Mouse (Mus musculus) CH12.LX (cell line): ENCODE data around the gene Spata31d1b. TPM values are rescaled to one million over a fixed set of nuclear protein-coding genes. Genes with fewer than 3 reads are reported as not detected.

Experiments used
- DNase-seq: peaks from one replicate; pipeline ENCODE4 v3.0.0-alpha.2; 2013; ENCODE audit errors: extremely low read depth
- H3K27ac ChIP-seq: 2 replicates; pipeline ENCODE4 v1.5.1; 2012; ENCODE audit warnings: low read depth, mild to moderate bottlenecking, control low read depth, moderate library complexity; ENCODE audit not compliant: insufficient read depth
- H3K27me3 ChIP-seq: replicated peaks from 2 replicates; pipeline ENCODE3; 2012; ENCODE audit warnings: inconsistent platforms
- H3K36me3 ChIP-seq, 2 experiments: replicated peaks in 1 of 2; 2 replicates each; pipeline versions ENCODE3 to v1.6.1; 2012; ENCODE audit warnings: inconsistent platforms in 1 of 2, low read length in 1 of 2, mild to moderate bottlenecking in 1 of 2, mixed read lengths in 1 of 2, moderate library complexity in 1 of 2; ENCODE audit not compliant: control insufficient read depth in 1 of 2, insufficient read depth in 1 of 2
- H3K4me1 ChIP-seq, 2 experiments: 2 replicates each; pipeline ENCODE4 v1.6.1; 2012; ENCODE audit warnings: inconsistent platforms in 1 of 2, moderate library complexity in 1 of 2; ENCODE audit not compliant: insufficient read depth in 2 of 2, control insufficient read depth in 1 of 2
- H3K4me2 ChIP-seq: 2 replicates; pipeline ENCODE4 v1.6.1; 2012; ENCODE audit warnings: low read depth, mild to moderate bottlenecking, control low read depth; ENCODE audit not compliant: poor library complexity, insufficient read depth, severe bottlenecking
- H3K4me3 ChIP-seq, 3 experiments: fragments of 150-350 bp in 1 of 3; sonication (generic) in 1 of 3; replicated peaks in 1 of 3; 2 replicates each; pipeline versions ENCODE3 to v1.5.1; 2011 to 2012; ENCODE audit warnings: low read depth in 2 of 3, low read length in 2 of 3, mild to moderate bottlenecking in 2 of 3, moderate library complexity in 2 of 3, control low read depth in 1 of 3, improper control_type of control experiment in 1 of 3, inconsistent platforms in 1 of 3, mixed read lengths in 1 of 3; ENCODE audit not compliant: poor library complexity in 1 of 3
- H3K79me2 ChIP-seq: replicated peaks from 2 replicates; pipeline ENCODE4 v1.6.1; 2012; ENCODE audit warnings: mild to moderate bottlenecking, moderate library complexity; ENCODE audit not compliant: control insufficient read depth, poor library complexity, insufficient read depth, severe bottlenecking; ENCODE audit errors: extremely low read depth
- H3K9ac ChIP-seq: 2 replicates; pipeline ENCODE4 v1.6.1; 2012; ENCODE audit warnings: low read depth, mild to moderate bottlenecking, control low read depth, moderate library complexity; ENCODE audit not compliant: insufficient read depth
- H3K9me3 ChIP-seq: replicated peaks from 2 replicates; pipeline ENCODE3; 2012; ENCODE audit warnings: low read length, inconsistent platforms, mixed read lengths
- BHLHE40 ChIP-seq: IDR thresholded peaks from 2 replicates; pipeline ENCODE4 v1.6.1; 2011; ENCODE audit warnings: mild to moderate bottlenecking, low read depth, low read length, improper control_type of control experiment
- CHD1 ChIP-seq: IDR thresholded peaks from 2 replicates; pipeline ENCODE4 v1.6.1; 2012; ENCODE audit warnings: low read depth, low read length, improper control_type of control experiment, inconsistent platforms
- EP300 ChIP-seq: IDR thresholded peaks from 2 replicates; pipeline ENCODE4 v1.6.1; 2011; ENCODE audit warnings: low read length, improper control_type of control experiment
- GABPA ChIP-seq: IDR thresholded peaks from 2 replicates; pipeline ENCODE4 v1.6.1; 2012; ENCODE audit warnings: low read depth, low read length, improper control_type of control experiment, inconsistent platforms; ENCODE audit not compliant: insufficient replicate concordance
- IRF4 ChIP-seq: IDR thresholded peaks from 2 replicates; pipeline ENCODE4 v1.6.1; 2014; ENCODE audit warnings: low read depth, mild to moderate bottlenecking, inconsistent platforms, low read length, improper control_type of control experiment
- JUND ChIP-seq: conservative IDR thresholded peaks from 2 replicates; pipeline ENCODE4 v1.6.1; 2011; ENCODE audit warnings: low read depth, low read length, improper control_type of control experiment
- MAFK ChIP-seq: IDR thresholded peaks from 2 replicates; pipeline ENCODE4 v1.6.1; 2011; ENCODE audit warnings: low read length, improper control_type of control experiment; ENCODE audit not compliant: insufficient replicate concordance
- MAX ChIP-seq: IDR thresholded peaks from 2 replicates; pipeline ENCODE4 v1.6.1; 2011; ENCODE audit warnings: low read length, improper control_type of control experiment
- MXI1 ChIP-seq: IDR thresholded peaks from 2 replicates; pipeline ENCODE4 v1.6.1; 2011; ENCODE audit warnings: mild to moderate bottlenecking, low read depth, low read length, improper control_type of control experiment
- PAX5 ChIP-seq: IDR thresholded peaks from 2 replicates; pipeline ENCODE4 v1.6.1; 2012; ENCODE audit warnings: low read length, inconsistent platforms, mixed read lengths
- POLR2AphosphoS2 ChIP-seq: IDR thresholded peaks from 2 replicates; pipeline ENCODE4 v1.6.1; 2011; ENCODE audit warnings: low read depth, low read length, improper control_type of control experiment
- SIN3A ChIP-seq: IDR thresholded peaks from 2 replicates; pipeline ENCODE4 v1.6.1; 2012; ENCODE audit warnings: low read length, improper control_type of control experiment, inconsistent platforms
- SMC3 ChIP-seq: IDR thresholded peaks from 2 replicates; pipeline ENCODE4 v1.6.1; 2011; ENCODE audit warnings: low read depth, low read length, improper control_type of control experiment
- TBP ChIP-seq: conservative IDR thresholded peaks from 2 replicates; pipeline ENCODE4 v1.6.1; 2011; ENCODE audit warnings: low read depth, low read length, improper control_type of control experiment
- TCF12 ChIP-seq: IDR thresholded peaks from 2 replicates; pipeline ENCODE4 v1.6.1; 2014; ENCODE audit warnings: low read depth, mild to moderate bottlenecking, inconsistent platforms, low read length, improper control_type of control experiment
- UBTF ChIP-seq: IDR thresholded peaks from 2 replicates; pipeline ENCODE4 v1.6.1; 2012; ENCODE audit warnings: low read depth, mild to moderate bottlenecking, inconsistent platforms, low read length, improper control_type of control experiment, moderate library complexity
- USF1 ChIP-seq: IDR thresholded peaks from 2 replicates; pipeline ENCODE4 v1.6.1; 2014; ENCODE audit warnings: low read depth, mild to moderate bottlenecking, inconsistent platforms, low read length, improper control_type of control experiment
- ZC3H11A ChIP-seq: IDR thresholded peaks from 2 replicates; pipeline ENCODE4 v1.6.1; 2012; ENCODE audit warnings: low read depth, mild to moderate bottlenecking, inconsistent platforms, low read length, improper control_type of control experiment
- ZNF384 ChIP-seq: IDR thresholded peaks from 2 replicates; pipeline ENCODE4 v1.6.1; 2012; ENCODE audit warnings: low read depth, low read length, improper control_type of control experiment, inconsistent platforms
- dilution Hi-C: fragments of 300-500 bp; cut with MboI; formaldehyde crosslinking; loops from 2 replicates; pipeline ENCODE4 v1.14.3; 2020; ENCODE audit warnings: low sequenced_read_pairs; ENCODE audit not compliant: extremely low pct_unique_long_range_greater_than_20kb, extremely low pct_ligation_motif_present
- in situ Hi-C: fragments of 300-500 bp; cut with MboI; formaldehyde crosslinking; loops from 3 replicates; pipeline ENCODE4 v1.14.3; 2019; ENCODE audit warnings: low sequenced_read_pairs, low pct_ligation_motif_present, low pct_unique_long_range_greater_than_20kb, mixed read lengths
- polyA plus RNA-seq: library from polyadenylated mRNA; unstranded; fragments of >175 nt; gene quantifications from 2 replicates; pipeline ENCODE4 v1.2.1, GENCODE M21; 2012; ENCODE audit warnings: low read depth; ENCODE audit not compliant: insufficient read length
- total RNA-seq, 2 experiments: library from RNA; depleted of rRNA; stranded (reverse); fragments of 300-350 nt in 1 of 2; fragments of >200 nt in 1 of 2; gene quantifications; 2 replicates each; pipeline ENCODE4 v1.2.3; 2012 to 2014

Spata31d1b gene
- total and polyA plus RNA-seq, 3 experiments, result 0.09 to 0.30 (median 0.27) TPM

DNA sequence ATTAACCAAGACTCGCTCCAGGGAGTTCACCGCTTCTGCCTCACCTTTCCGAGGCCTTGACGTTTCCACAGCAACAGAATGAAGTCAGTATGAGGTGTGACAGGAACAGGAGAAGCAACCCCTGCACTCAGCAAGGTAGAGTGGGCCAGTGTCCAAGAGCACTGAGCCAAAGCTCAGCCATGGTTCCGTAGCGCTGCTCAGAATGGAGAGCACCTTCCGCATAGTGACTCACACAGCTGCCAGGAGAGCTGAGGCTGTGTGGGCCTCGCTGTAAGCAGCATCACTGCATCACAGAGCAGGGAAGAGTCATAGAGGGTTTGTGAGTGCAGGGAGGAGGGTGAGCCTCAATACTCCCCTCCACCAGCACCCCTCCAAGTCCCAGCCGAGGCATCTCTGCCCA is 34.6 kb downstream of the Spata31d1b start, which contains the start of gene 1700014D04Rik:
Gene 1700014D04Rik, minus strand, starts transcription at position 42 of the 400 bp plus-strand sequence.
- in situ Hi-C loops, result loop anchor here (25.0 kb wide), 1 partner anchor 1134 kb away; the partner anchor contains the start of gene Slc28a3
- no peak for TF ChIP-seq ZC3H11A
- TF ChIP-seq, all 38 proteins: peak for 0
- Histone ChIP-seq H3K27ac (no peak within 1 kb of the TSS), H3K4me1 (no peaks in the 10 kb centered on the region), H3K9me3 (no peaks in the 10 kb centered on the region), H3K79me2 (no peaks in the 10 kb centered on the region), H3K36me3 (no peaks in the 10 kb centered on the region), H3K4me2 (no peak within 1 kb of the TSS), H3K9ac (no peak within 1 kb of the TSS), H3K27me3 (no peaks in the 10 kb centered on the region), H3K4me3 (no peak within 1 kb of the TSS)
- no peak for DNase-seq
- dilution Hi-C loops, result no loop called here

GRCm38 (mm10) chr13:59750310-59750709 is 38.2 kb downstream of the Spata31d1b start:
- dilution Hi-C loops (no loop called here), in situ Hi-C loops (no loop called here)
- no peak overlapping the region for H3K27ac ChIP-seq
- DNase-seq, result no peak
- H3K9me3 ChIP-seq, result no peaks in the 10 kb centered on the region
- no peak for TF ChIP-seq IRF4
- TF ChIP-seq POLR2AphosphoS2, result no peak
- no peak for TF ChIP-seq MAFK
- TF ChIP-seq SIN3A, result no peak
- TF ChIP-seq MXI1, result no peak
- TF ChIP-seq ZNF384, result no peak
- no peak for TF ChIP-seq TBP
- TF ChIP-seq UBTF, result no peak
- no peak for TF ChIP-seq MAX
- no peak for TF ChIP-seq TCF12
- TF ChIP-seq GABPA, result no peak
- no peak for TF ChIP-seq EP300
- TF ChIP-seq SMC3, result no peak
- TF ChIP-seq PAX5, result no peak
- no peak for TF ChIP-seq ZC3H11A
- no peak for TF ChIP-seq JUND
- no peak for TF ChIP-seq USF1
- no peak for TF ChIP-seq BHLHE40
- TF ChIP-seq CHD1, result no peak
- no peaks in the 10 kb centered on the region for H3K4me1 ChIP-seq
- H3K27me3 ChIP-seq, result no peaks in the 10 kb centered on the region
- H3K4me2 ChIP-seq, result no peak overlapping the region
- H3K9ac ChIP-seq, result no peak overlapping the region
- H3K4me3 ChIP-seq, result no peak overlapping the region
- no peaks in the 10 kb centered on the region for H3K79me2 ChIP-seq
- H3K36me3 ChIP-seq, result peaks cover 6 to 19% of the 10 kb centered on the region in 2 experiments
